Mouse (Mus musculus): ENCODE results near the gene Cryl1. TPM values are rescaled to one million over a fixed set of nuclear protein-coding genes. Genes with fewer than 3 reads are reported as not detected.

Gene Cryl1
- 6.9 and 8.7 TPM in 2 replicates for polyA plus RNA-seq (2015; fragmentation: Nextera tagmentation; extraction: Ambion mirVana)

GRCm38 (mm10) chr14:57398065-57398757 is at the start of gene Cryl1:
Gene Cryl1 (minus strand): TSS chr14:57398529.
- peak within 1 kb of the TSS; percentile 73 for H3K9ac ChIP-seq
- peak within 1 kb of the TSS; percentile 69 for H3K4me3 ChIP-seq (replicated peaks)
- 2% methylated on average over 43 of the region's 43 CpGs for whole genome bisulfite sequencing (ENCODE audit: insufficient replicate concordance)
- no peaks in the 10 kb centered on the region; the same call in 1 of the 2 replicates for H3K27me3 ChIP-seq
- H3K9me3 ChIP-seq (replicated peaks): no peaks in the 10 kb centered on the region
- ATAC-seq (ENCODE audit: insufficient read depth): peak; percentile 99
- H3K36me3 ChIP-seq (replicated peaks): no peaks in the 10 kb centered on the region
- peak within 1 kb of the TSS; percentile 63 for H3K27ac ChIP-seq (replicated peaks)
- H3K4me2 ChIP-seq: peak within 1 kb of the TSS; percentile 95
- H3K4me1 ChIP-seq (replicated peaks): peaks cover 27% of the 10 kb centered on the region

GRCm38 (mm10) chr14:57430451-57430850 is 32.1 kb upstream of the Cryl1 start:
- no peak for ATAC-seq (ENCODE audit: insufficient read depth)
- Histone ChIP-seq H3K4me2 (no peak overlapping the region), H3K4me1 (replicated peaks) (no peaks in the 10 kb centered on the region), H3K9me3 (replicated peaks) (no peaks in the 10 kb centered on the region), H3K27ac (replicated peaks) (no peak overlapping the region), H3K36me3 (replicated peaks) (no peaks in the 10 kb centered on the region), H3K27me3 (no peaks in the 10 kb centered on the region), H3K4me3 (replicated peaks) (no peak overlapping the region), H3K9ac (no peak overlapping the region)
- WGBS (ENCODE audit: insufficient replicate concordance): 61% methylated on average over 2 of the region's 2 CpGs

GRCm38 (mm10) chr14:57424212-57424561 is 25.9 kb upstream of the Cryl1 start:
- Histone ChIP-seq H3K4me3 (replicated peaks) (peak overlapping the region; percentile 86), H3K36me3 (replicated peaks) (no peaks in the 10 kb centered on the region), H3K4me1 (replicated peaks) (peaks cover 7% of the 10 kb centered on the region), H3K9me3 (replicated peaks) (no peaks in the 10 kb centered on the region), H3K27me3 (no peaks in the 10 kb centered on the region), H3K9ac (peak overlapping the region; percentile 78), H3K27ac (replicated peaks) (no peak overlapping the region), H3K4me2 (peak overlapping the region; percentile 95)
- 1% methylated on average over 24 of the region's 24 CpGs for WGBS (ENCODE audit: insufficient replicate concordance)
- peak; percentile 66 for ATAC-seq (ENCODE audit: insufficient read depth)

GRCm38 (mm10) chr14:57423432-57424211 is 25.3 kb upstream of the Cryl1 start, which contains the start of gene Ift88:
Gene Ift88 (plus strand): TSS chr14:57424062.
- no peaks in the 10 kb centered on the region for H3K36me3 ChIP-seq (replicated peaks)
- H3K9me3 ChIP-seq (replicated peaks): no peaks in the 10 kb centered on the region
- H3K27ac ChIP-seq (replicated peaks): no peak within 1 kb of the TSS
- peak within 1 kb of the TSS; percentile 86 for H3K4me3 ChIP-seq (replicated peaks)
- ATAC-seq (ENCODE audit: insufficient read depth): peak; percentile 97
- 3% methylated on average over 42 of the region's 42 CpGs for WGBS (ENCODE audit: insufficient replicate concordance)
- peak within 1 kb of the TSS; percentile 78 for H3K9ac ChIP-seq
- peaks cover 7% of the 10 kb centered on the region for H3K4me1 ChIP-seq (replicated peaks)
- peak within 1 kb of the TSS; percentile 95 for H3K4me2 ChIP-seq
- no peaks in the 10 kb centered on the region for H3K27me3 ChIP-seq

GRCm38 (mm10) chr14:57417187-57417586 is 18.9 kb upstream of the Cryl1 start:
- WGBS (ENCODE audit: insufficient replicate concordance): 66% methylated on average over 2 of the region's 2 CpGs
- no peak for ATAC-seq (ENCODE audit: insufficient read depth)
- H3K36me3 ChIP-seq (replicated peaks): no peaks in the 10 kb centered on the region
- no peak overlapping the region for H3K4me3 ChIP-seq (replicated peaks)
- no peak overlapping the region for H3K27ac ChIP-seq (replicated peaks)
- H3K9ac ChIP-seq: no peak overlapping the region
- H3K27me3 ChIP-seq: no peaks in the 10 kb centered on the region
- H3K9me3 ChIP-seq (replicated peaks): no peaks in the 10 kb centered on the region
- H3K4me1 ChIP-seq (replicated peaks): no peaks in the 10 kb centered on the region
- H3K4me2 ChIP-seq: no peak overlapping the region

- Histone ChIP-seq H3K27ac (replicated peaks) (no peak overlapping the region), H3K27me3 (no peaks in the 10 kb centered on the region), H3K4me1 (replicated peaks) (0 out of 2 replicates have a peak, but pooled peaks cover 2% of the 10 kb centered on the region), H3K9ac (no peak overlapping the region), H3K36me3 (replicated peaks) (no peaks in the 10 kb centered on the region), H3K9me3 (replicated peaks) (no peaks in the 10 kb centered on the region), H3K4me3 (replicated peaks) (no peak overlapping the region), H3K4me2 (no peak overlapping the region)
- WGBS (ENCODE audit: insufficient replicate concordance): 57% methylated on average over 7 of the region's 7 CpGs
- ATAC-seq (ENCODE audit: insufficient read depth): no peak
Measured at GRCm38 (mm10) chr14:57412166-57412565, 13.8 kb upstream of the Cryl1 start.

- Histone ChIP-seq H3K36me3 (replicated peaks) (no peaks in the 10 kb centered on the region), H3K9me3 (replicated peaks) (no peaks in the 10 kb centered on the region), H3K27me3 (no peaks in the 10 kb centered on the region), H3K4me2 (no peak overlapping the region), H3K4me3 (replicated peaks) (no peak overlapping the region), H3K9ac (no peak overlapping the region), H3K27ac (replicated peaks) (no peak overlapping the region), H3K4me1 (replicated peaks) (0 out of 2 replicates have a peak, but pooled peaks cover 3% of the 10 kb centered on the region)
- 26% methylated on average over 6 of the region's 6 CpGs for WGBS (ENCODE audit: insufficient replicate concordance)
- no peak for ATAC-seq (ENCODE audit: insufficient read depth)
Measured at GRCm38 (mm10) chr14:57409106-57409505, 10.8 kb upstream of the Cryl1 start.

GRCm38 (mm10) chr14:57408100-57408499 is 9.8 kb upstream of the Cryl1 start:
- H3K4me2 ChIP-seq: no peak overlapping the region
- no peak overlapping the region for H3K9ac ChIP-seq
- 73% methylated on average over 8 of the region's 8 CpGs for WGBS (ENCODE audit: insufficient replicate concordance)
- ATAC-seq (ENCODE audit: insufficient read depth): no peak
- no peak overlapping the region for H3K4me3 ChIP-seq (replicated peaks)
- H3K4me1 ChIP-seq (replicated peaks): 0 out of 2 replicates have a peak, but pooled peaks cover 3% of the 10 kb centered on the region
- no peaks in the 10 kb centered on the region for H3K27me3 ChIP-seq
- no peak overlapping the region for H3K27ac ChIP-seq (replicated peaks)
- no peaks in the 10 kb centered on the region for H3K36me3 ChIP-seq (replicated peaks)
- H3K9me3 ChIP-seq (replicated peaks): no peaks in the 10 kb centered on the region

- Histone ChIP-seq H3K9me3 (replicated peaks) (no peaks in the 10 kb centered on the region), H3K4me3 (replicated peaks) (no peak overlapping the region), H3K27ac (replicated peaks) (no peak overlapping the region), H3K36me3 (replicated peaks) (no peaks in the 10 kb centered on the region), H3K4me1 (replicated peaks) (peaks cover 9% of the 10 kb centered on the region), H3K27me3 (no peaks in the 10 kb centered on the region), H3K4me2 (peak overlapping the region; percentile 13; the same call in 1 of the 2 replicates), H3K9ac (no peak overlapping the region)
- ATAC-seq (ENCODE audit: insufficient read depth): 0 out of 2 replicates have a peak, but pooled peaks have one; percentile 40
- 14% methylated on average over 12 of the region's 12 CpGs for WGBS (ENCODE audit: insufficient replicate concordance)
Measured at GRCm38 (mm10) chr14:57407039-57407987, 9.0 kb upstream of the Cryl1 start.

- H3K27ac ChIP-seq (replicated peaks): no peak overlapping the region
- no peaks in the 10 kb centered on the region; the same call in 1 of the 2 replicates for H3K27me3 ChIP-seq
- H3K4me1 ChIP-seq (replicated peaks): peaks cover 25% of the 10 kb centered on the region
- no peaks in the 10 kb centered on the region for H3K36me3 ChIP-seq (replicated peaks)
- H3K9me3 ChIP-seq (replicated peaks): no peaks in the 10 kb centered on the region
- no peak overlapping the region for H3K9ac ChIP-seq
- no peak overlapping the region for H3K4me3 ChIP-seq (replicated peaks)
- no peak for ATAC-seq (ENCODE audit: insufficient read depth)
- H3K4me2 ChIP-seq: no peak overlapping the region
Measured at GRCm38 (mm10) chr14:57402815-57403214, 4.5 kb upstream of the Cryl1 start.

Data from liver, embryonic 15.5 days (tissue).